Mouse (Mus musculus) cerebellum, adult 9-10 months (tissue): Measurements from ENCODE around the gene B3gat1.

Experiments
- DNase-seq: peaks from one replicate; pipeline ENCODE4 v3.0.0; 2022

Gene B3gat1

GRCm38 (mm10) chr9:26733206-26733891 lies at the start of gene B3gat1:
B3gat1 (plus strand) TSS chr9:26733728.
- DNase-seq: no peak

GRCm38 (mm10) chr9:26689171-26689570 lies 44.4 kb upstream of the B3gat1 start:
- no peak for DNase-seq

- no peak for DNase-seq
Measured at GRCm38 (mm10) chr9:26689956-26690698, 43.4 kb upstream of the B3gat1 start.

- DNase-seq: no peak
Measured at GRCm38 (mm10) chr9:26692641-26693040, 40.9 kb upstream of the B3gat1 start.

- DNase-seq: no peak
Measured at GRCm38 (mm10) chr9:26694656-26695055, 38.9 kb upstream of the B3gat1 start.

- no peak for DNase-seq
Measured at GRCm38 (mm10) chr9:26695178-26695577, 38.4 kb upstream of the B3gat1 start.

GRCm38 (mm10) chr9:26698286-26698685 lies 35.2 kb upstream of the B3gat1 start:
- no peak for DNase-seq

GRCm38 (mm10) chr9:26700329-26700728 lies 33.2 kb upstream of the B3gat1 start:
- peak; percentile 3 for DNase-seq

GRCm38 (mm10) chr9:26718388-26718787 lies 15.1 kb upstream of the B3gat1 start:
- DNase-seq: no peak

GRCm38 (mm10) chr9:26721771-26722170 lies 11.8 kb upstream of the B3gat1 start:
- no peak for DNase-seq

GRCm38 (mm10) chr9:26725709-26726108 lies 7.8 kb upstream of the B3gat1 start:
- no peak for DNase-seq

- DNase-seq: no peak
Measured at GRCm38 (mm10) chr9:26727445-26727844, 6.1 kb upstream of the B3gat1 start.

GRCm38 (mm10) chr9:26728556-26728955 lies 5.0 kb upstream of the B3gat1 start:
- no peak for DNase-seq

- DNase-seq: no peak
Measured at GRCm38 (mm10) chr9:26733986-26734385, 458 bp downstream of the B3gat1 start.

- peak; percentile 26 for DNase-seq
Measured at GRCm38 (mm10) chr9:26737116-26737515, 3.6 kb downstream of the B3gat1 start.

GRCm38 (mm10) chr9:26742817-26743216 lies 9.3 kb downstream of the B3gat1 start:
- DNase-seq: no peak

GRCm38 (mm10) chr9:26747121-26747520 lies 13.6 kb downstream of the B3gat1 start:
- no peak for DNase-seq

- DNase-seq: no peak
Measured at GRCm38 (mm10) chr9:26748893-26749292, 15.4 kb downstream of the B3gat1 start.

- DNase-seq: peak; percentile 42
Measured at GRCm38 (mm10) chr9:26760081-26760480, 26.6 kb downstream of the B3gat1 start.

GRCm38 (mm10) chr9:26760576-26760975 lies 27.0 kb downstream of the B3gat1 start:
- DNase-seq: no peak

GRCm38 (mm10) chr9:26762477-26762876 lies 28.9 kb downstream of the B3gat1 start:
- DNase-seq: no peak

- no peak for DNase-seq
Measured at GRCm38 (mm10) chr9:26768181-26768580, 34.7 kb downstream of the B3gat1 start.

- DNase-seq: peak; percentile 5
Measured at GRCm38 (mm10) chr9:26775700-26776099, 42.2 kb downstream of the B3gat1 start.

GRCm38 (mm10) chr9:26776122-26776902 lies 42.8 kb downstream of the B3gat1 start:
- peak; percentile 73 for DNase-seq
